Mouse (Mus musculus): ENCODE data around the gene Cypt4. TPM values are rescaled to one million over a fixed set of nuclear protein-coding genes. Genes with fewer than 3 reads are reported as not detected.
"Not testable (repeated sequence)": the region's sequence is repeated elsewhere in the genome, so short reads cannot be mapped to it uniquely, and the experiment has no call there.

Cypt4 gene
- total RNA-seq (2015) (not detected in 2 replicates), total RNA-seq (2017) (not detected in 2 replicates)

DNA sequence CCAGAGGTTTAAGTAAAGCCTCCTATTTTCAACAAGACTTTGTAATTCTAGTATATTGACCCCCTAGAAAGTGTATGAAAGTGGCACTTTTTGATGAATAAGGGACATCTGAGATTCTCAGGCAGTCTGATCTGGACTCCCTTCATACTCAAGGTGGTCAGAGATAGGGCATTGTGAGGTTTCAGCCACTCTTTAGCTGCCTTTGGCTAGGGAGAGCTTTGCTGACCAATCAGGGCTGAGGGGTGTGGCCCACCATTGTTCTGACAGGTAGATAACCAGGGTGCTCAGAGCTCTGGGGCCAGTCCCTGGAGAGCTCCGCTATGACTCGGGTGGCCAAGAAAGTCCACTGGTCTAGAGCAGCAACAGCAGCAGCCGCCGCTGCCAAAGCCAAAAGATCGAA is at the start of gene Cypt4:
Cypt4 (plus strand) TSS at position 301 of the 400 bp plus-strand sequence.
- ATAC-seq (replicated peaks; ENCODE audit: poor library complexity) = no peak

DNA sequence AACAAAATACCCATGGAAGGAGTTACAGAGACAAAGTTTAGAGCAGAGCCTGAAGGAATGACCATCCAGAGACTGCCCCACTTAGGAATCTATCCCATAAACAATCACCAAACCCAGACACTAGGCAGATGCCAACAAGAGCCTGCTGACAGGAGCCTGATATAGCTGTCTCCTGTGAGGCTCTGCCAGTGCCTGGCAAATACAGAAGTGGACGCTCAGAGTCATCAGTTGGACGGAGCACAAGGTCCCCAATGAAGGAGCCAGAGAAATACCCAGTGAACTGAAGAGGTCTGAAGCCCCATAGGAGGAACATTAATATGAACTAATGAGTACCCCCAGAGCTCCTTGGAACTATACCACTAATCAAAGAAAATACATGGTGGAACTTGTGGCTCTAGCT is 12.3 kb downstream of the Cypt4 start:
- not testable (repeated sequence) for ATAC-seq (replicated peaks; ENCODE audit: poor library complexity)

Other genes starting within 250 kb of the Cypt4 start
- 49.9 and 53.3 TPM in 2 replicates for gene Dpy19l1, start 122.1 kb upstream of the Cypt4 start, total RNA-seq (2015)
- gene Dpy19l1, start 122.1 kb upstream of the Cypt4 start, total RNA-seq (2017) = 57.9 and 60.2 TPM in 2 replicates
- not detected in 2 replicates for gene Dpy19l2, start 71.1 kb downstream of the Cypt4 start, total RNA-seq (2015)
- not detected in 2 replicates for gene Dpy19l2, start 71.1 kb downstream of the Cypt4 start, total RNA-seq (2017)
- not detected in 2 replicates for gene Tbx20, start 149.1 kb downstream of the Cypt4 start, total RNA-seq (2015)
- not detected in 2 replicates for gene Tbx20, start 149.1 kb downstream of the Cypt4 start, total RNA-seq (2017)